Mouse (Mus musculus) G1E (cell line): ENCODE results near the gene Clasp1.

Source experiments
- CTCF ChIP-seq: IDR thresholded peaks from 2 replicates; pipeline ENCODE4 v1.5.1; 2012; ENCODE audit warnings: low read depth, low read length, inconsistent platforms, mixed read lengths
- GATA1 ChIP-seq: IDR thresholded peaks from 2 replicates; pipeline ENCODE4 v1.6.1; 2012; ENCODE audit warnings: borderline replicate concordance, low read length, inconsistent platforms, mixed read lengths
- TAL1 ChIP-seq: conservative IDR thresholded peaks from 2 replicates; pipeline ENCODE4 v1.6.1; 2012; ENCODE audit warnings: low read depth, low read length, inconsistent platforms, mixed read lengths

DNA sequence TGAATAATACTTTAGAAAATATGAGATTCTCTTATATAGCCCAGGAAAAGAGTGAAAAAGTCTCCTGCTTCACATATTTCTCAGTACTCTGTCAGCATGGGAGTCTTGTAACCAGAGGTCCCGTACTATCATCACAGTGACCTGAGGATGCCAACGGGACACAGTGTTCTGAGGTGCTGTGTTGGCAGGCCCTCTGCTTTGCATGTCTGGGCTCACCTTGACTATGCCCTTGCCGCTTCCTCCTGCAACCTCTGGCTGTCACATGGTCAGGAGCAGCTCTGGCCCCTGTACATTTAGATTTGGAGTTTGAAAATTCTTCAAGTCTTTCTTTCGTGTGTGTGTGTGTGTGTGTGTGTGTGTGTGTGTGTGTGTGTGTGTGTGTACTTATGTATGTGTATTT, 204.1 kb downstream of the Clasp1 start:
- TF ChIP-seq CTCF (no peak), GATA1 (no peak), TAL1 (no peak)
